Mouse (Mus musculus): ENCODE data around the gene Gm21776.
"Not testable (repeated sequence)": the region's sequence is repeated elsewhere in the genome, so short reads cannot be mapped to it uniquely, and the experiment has no call there.

Gm21776 gene

DNA sequence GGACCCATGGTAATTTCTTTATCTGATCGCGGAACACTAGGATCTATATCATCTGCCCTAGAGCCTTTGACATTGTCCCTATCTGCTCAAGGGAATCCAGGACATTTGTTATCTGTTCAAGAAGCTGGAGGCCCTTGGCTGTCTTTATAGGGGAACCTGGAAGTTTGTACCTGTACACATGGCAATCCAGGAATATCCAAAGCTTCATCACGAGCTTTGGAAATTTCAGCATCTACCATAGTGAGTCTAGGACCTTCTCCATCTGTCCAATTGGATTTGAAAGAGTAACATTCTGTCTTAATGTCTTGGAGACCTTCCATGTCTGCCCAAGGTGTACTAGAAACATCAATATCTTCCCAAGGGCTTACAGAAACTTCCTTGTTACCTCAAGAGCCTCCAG, at the start of gene Gm21776:
TSS of gene Gm21776 (plus strand) at position 301 of the 400 bp plus-strand sequence.
- not testable (repeated sequence) for DNase-seq (ENCODE audit: low read depth in 2 of 2, low spot score in 2 of 2)
